Mouse (Mus musculus) olfactory bulb, adult 2 months (tissue): Measurements from ENCODE around the gene Mief1. TPM values are rescaled to one million over a fixed set of nuclear protein-coding genes. Genes with fewer than 3 reads are reported as not detected.

ENCODE experiments used
- H3K27ac ChIP-seq: fragments of 200-500 bp; 2 replicates; pipeline ENCODE4 v1.5.1; 2012; ENCODE audit warnings: low read depth, low read length; ENCODE audit not compliant: insufficient read depth
- H3K4me1 ChIP-seq: fragments of 200-500 bp; 2 replicates; pipeline ENCODE4 v1.6.1; 2012; ENCODE audit warnings: low read length; ENCODE audit not compliant: control insufficient read depth, insufficient read depth
- H3K4me3 ChIP-seq: fragments of 200-500 bp; 2 replicates; pipeline ENCODE4 v1.5.1; 2012; ENCODE audit warnings: mild to moderate bottlenecking, low read depth, low read length, moderate library complexity; ENCODE audit not compliant: insufficient read depth
- CTCF ChIP-seq: fragments of 200-500 bp; IDR thresholded peaks from 2 replicates; pipeline ENCODE4 v1.5.1; 2012; ENCODE audit warnings: low read depth, mild to moderate bottlenecking, low read length, moderate library complexity; ENCODE audit not compliant: insufficient read depth
- POLR2A ChIP-seq: fragments of 200-500 bp; IDR thresholded peaks from 2 replicates; pipeline ENCODE4 v1.6.1; 2012; ENCODE audit warnings: mild to moderate bottlenecking, low read depth, low read length, moderate library complexity; ENCODE audit not compliant: insufficient read depth
- WGBS: fragments of 180-500 bp; shearing (Covaris S2); methylation state at CpG from one replicate; pipeline ENCODE4 v1.1.7; 2018; 5-methylcytosine and 5-hydroxymethylcytosine counted together
- polyA plus RNA-seq: library from polyadenylated mRNA; stranded (reverse); fragments of >200 nt; gene quantifications from 2 replicates; pipeline ENCODE4 v1.2.4, GENCODE M21; 2012; ENCODE audit warnings: low replicate concordance; ENCODE audit not compliant: missing spikeins, insufficient read depth, insufficient read length

Gene Mief1
- polyA plus RNA-seq, 1 experiment = not detected

DNA sequence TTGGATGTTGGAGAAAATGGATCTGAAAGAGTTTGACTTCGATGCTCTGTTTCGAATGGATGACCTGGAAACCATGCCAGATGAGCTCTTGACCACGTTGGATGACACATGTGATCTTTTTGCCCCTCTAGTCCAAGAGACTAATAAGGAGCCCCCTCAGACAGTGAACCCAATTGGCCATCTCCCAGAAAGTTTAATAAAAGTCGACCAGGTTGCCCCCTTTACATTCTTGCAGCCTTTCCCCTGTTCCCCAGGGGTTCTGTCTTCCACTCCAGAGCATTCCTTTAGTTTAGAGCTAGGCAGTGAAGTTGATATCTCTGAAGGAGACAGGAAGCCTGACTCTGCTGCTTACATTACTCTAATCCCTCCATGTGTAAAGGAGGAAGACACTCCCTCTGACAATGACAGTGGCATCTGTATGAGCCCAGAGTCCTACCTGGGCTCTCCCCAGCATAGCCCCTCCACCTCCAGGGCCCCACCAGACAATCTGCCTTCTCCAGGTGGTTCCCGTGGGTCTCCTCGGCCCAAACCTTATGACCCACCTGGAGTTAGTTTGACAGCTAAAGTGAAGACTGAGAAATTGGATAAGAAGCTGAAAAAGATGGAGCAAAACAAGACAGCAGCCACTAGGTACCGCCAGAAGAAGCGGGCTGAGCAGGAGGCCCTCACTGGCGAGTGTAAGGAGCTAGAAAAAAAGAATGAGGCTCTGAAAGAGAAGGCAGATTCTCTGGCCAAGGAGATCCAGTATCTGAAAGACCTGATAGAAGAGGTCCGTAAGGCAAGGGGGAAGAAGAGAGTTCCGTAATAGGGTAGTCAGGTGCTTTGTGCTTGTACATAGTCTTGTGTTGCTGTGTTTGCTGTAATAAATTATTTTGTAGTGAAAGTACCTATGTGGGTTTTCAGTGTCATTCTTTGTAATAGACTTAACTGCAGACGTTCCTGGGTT is 23.1 kb downstream of the Mief1 start:
- TF ChIP-seq CTCF (no peak), POLR2A (no peak)
- Histone ChIP-seq H3K4me3 (peak overlapping the region; percentile 90), H3K27ac (no peak overlapping the region)

DNA sequence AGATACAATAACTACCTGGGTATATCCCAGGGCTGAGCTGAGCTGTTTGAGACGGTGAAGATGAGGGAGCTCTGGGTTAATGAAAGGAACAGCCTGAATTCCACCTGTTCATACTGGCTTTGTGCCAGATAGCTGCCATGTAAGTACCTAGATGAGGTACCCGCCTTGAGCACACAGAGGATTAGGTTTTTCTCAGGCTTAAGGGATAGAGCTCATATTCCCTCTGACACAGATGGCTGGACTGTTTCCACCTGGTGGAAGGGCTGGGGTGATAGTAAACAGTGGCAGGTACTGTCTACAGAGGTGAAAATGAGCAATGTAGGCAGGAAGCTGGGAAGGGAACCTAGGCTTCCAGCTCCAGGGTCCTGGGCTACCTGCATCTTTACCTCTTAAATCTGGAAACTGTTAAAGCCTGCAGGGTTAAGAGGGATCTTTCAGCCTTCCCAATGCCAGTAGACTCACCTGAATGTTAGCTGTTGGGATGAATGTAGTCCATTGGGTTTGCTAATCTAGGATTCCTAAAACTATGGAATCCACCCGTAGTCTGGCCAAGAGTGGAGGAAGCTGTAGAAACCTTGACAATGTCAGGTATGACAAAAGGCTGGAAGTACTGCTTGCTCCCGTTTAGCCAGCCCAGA is 23.9 kb downstream of the Mief1 start:
- H3K4me3 ChIP-seq = no peak overlapping the region
- H3K4me1 ChIP-seq = peaks cover 7% of the 10 kb centered on the region
- WGBS = 14% methylated on average over 4 of the region's 4 CpGs
- H3K27ac ChIP-seq = no peak overlapping the region
- no peak for TF ChIP-seq POLR2A
- TF ChIP-seq CTCF = no peak

More for the DNA sequence above, 23.1 kb downstream of the Mief1 start:
- 34% methylated on average over 12 of the region's 12 CpGs for WGBS
- peaks cover 7% of the 10 kb centered on the region for H3K4me1 ChIP-seq

DNA sequence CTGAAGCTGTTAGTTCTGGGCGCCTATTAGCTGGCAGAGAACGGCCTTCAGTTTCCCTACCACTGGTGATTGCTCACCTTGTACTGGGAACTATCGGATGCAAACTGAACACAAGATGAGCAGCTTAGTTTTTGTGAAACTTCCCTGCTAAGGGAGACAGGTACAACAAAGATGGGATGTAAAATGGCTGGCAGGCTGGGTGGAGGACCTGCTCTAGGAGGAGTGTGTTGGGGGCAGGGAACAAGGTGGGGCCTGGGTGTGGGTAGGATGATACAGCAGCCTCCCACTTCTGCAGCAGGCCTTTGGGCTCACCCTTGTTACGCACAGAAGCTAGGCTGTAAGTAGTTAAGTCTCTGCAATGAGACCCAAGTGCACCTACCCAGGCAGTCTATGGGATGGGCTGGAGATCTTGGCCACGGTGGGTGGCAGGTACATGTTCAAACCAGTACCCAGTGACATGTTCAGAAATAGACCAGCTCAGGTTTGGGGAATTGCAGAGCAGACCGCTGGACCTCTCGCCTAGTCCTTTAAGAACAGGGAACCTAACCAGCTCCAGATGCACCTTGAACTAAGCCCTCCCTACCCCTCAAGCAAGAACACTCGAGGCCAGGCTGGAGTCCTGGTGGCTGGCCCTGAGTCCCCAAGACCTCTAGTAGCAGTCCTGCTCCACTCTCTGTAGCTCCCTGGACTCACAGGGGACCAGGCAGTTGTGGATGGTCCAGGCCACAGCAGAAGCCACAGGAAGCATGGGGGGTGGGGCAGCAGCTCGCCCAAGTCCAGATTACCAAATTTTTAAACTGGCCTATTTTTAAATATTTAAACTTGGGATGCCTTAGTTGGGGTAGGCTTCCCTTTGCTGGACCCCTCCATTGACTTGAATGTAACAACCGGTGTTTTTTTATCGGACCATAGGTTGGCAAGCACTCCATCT is 24.7 kb downstream of the Mief1 start:
- peaks cover 13% of the 10 kb centered on the region for H3K4me1 ChIP-seq
- no peak for TF ChIP-seq POLR2A
- TF ChIP-seq CTCF = no peak
- WGBS = 49% methylated on average over 11 of the region's 11 CpGs
- H3K27ac ChIP-seq = no peak overlapping the region
- H3K4me3 ChIP-seq = no peak overlapping the region

DNA sequence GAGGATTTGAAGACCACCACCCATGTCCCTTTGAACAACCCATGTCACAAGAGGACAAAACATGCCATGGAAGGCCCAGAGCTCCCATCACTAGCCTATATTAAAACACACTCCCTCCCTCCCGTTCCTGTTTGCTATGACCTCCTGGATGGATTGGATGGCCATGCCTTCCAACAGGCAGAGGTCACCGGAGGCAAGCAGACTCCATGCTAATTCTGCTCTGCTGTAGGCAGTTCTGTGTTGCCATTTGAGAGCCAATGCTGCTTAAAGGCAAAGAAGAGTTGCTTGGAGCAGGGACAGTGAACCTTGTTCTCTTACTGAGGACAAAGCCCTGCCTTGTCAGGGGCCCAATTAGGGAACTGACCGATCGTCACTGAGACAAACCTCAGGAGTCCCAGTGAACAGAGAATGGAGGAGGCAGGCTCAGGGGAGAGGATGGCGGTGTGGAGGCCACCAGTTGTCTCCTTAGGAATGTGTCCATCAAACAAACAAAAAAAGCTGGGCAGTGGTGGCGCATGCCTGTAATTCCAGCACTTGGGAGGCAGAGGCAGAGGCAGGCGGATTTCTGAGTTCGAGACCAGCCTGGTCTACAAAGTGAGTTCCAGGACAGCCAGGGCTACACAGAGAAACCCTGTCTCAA is 25.7 kb downstream of the Mief1 start:
- Histone ChIP-seq H3K4me3 (no peak overlapping the region), H3K27ac (no peak overlapping the region), H3K4me1 (peaks cover 13% of the 10 kb centered on the region)
- WGBS = 65% methylated on average over 8 of the region's 8 CpGs
- TF ChIP-seq CTCF (no peak), POLR2A (no peak)

DNA sequence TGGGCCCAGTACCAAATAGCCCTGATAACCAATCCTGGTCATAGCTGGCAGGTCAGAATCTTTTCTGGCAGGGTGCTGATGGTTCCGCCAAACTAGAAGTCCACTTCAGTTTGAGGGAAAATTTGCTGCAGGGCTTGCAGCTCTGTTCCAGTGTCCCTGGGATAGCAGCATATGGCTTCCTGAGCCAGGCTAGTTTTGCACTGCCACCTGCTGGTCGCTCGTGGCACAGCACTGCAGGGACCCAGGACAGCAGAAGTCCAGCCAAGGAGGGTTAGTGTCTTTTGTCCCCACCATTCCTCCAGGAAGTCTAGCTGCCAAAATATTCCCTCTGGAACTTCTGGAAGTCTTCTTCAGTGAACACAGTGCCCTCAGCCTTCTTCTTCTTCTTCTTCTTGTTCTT is 26.9 kb downstream of the Mief1 start:
- Histone ChIP-seq H3K4me1 (peaks cover 13% of the 10 kb centered on the region), H3K27ac (no peak overlapping the region), H3K4me3 (no peak overlapping the region)
- WGBS = 5% methylated on average over 3 of the region's 3 CpGs
- TF ChIP-seq CTCF (peak; percentile 83), POLR2A (no peak)

DNA sequence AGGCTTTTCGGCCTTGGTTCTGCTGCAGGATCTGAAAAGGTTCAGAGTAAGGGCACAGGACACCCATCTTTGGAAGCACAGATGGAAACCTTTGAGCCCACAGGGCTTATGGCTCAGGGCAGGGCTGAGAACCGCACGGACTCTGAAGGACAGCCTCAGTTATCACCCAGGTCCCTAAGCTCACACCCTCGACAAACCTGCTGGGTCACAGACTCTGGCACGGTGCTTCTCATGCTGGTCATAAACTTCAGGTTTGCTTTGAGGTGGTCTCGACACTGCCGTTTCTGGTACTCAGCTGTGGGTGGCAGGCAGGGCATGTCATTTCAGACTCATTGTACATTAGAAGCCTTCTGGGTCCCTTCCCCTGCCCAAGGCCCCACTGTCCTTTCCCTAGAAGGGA is 27.3 kb downstream of the Mief1 start:
- TF ChIP-seq CTCF (no peak), POLR2A (no peak)
- Histone ChIP-seq H3K4me3 (no peak overlapping the region), H3K4me1 (peaks cover 13% of the 10 kb centered on the region), H3K27ac (no peak overlapping the region)
- 81% methylated on average over 7 of the region's 7 CpGs for WGBS

DNA sequence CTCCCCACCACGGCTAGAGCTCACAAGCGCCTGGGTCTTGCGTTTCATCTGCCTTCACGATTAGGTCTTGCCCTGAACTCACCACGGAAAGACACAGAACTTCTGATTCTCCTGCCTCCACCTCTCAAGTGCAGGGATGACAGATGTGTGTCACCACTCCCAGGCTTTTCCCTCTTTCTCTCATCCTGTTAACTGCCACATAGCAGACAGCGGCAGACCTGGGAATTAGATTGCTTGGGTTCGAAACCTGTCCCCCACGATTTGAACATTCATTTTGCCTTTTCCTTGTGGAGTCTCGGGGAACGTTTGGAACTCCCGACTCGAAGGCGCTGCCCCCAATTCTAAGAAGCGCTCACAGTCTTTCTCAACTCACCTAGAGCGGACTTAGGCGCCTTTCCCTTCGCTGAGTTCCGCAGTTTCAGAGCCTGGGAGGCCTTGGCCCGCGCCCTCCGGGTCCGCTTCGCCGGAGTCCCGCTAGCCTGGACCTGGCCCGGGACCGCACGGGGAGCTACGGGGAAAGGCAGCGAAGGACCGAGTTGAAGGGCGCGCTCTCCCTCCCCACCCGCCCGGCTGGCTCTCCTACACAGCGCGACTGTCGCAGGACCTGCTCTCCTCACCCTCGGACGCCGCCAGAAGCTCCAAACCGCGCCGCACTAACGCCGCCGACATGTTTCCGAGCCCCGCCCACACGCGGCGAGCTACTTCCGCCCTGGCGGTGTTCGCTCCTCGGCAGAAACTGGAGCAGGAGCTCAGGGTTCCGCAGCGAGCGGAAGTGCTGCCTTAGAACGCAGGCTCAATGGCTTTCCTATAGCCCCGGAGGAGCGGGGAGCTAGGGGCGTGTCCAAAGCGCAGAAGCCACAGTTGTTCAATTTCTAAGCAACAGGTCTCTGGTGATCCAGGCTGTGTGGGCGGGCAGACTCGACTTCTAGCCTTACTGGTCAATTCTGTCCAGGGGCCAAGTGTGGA is 30.1 kb downstream of the Mief1 start, which contains the start of gene Rps19bp1:
Rps19bp1 (minus strand) TSS at position 706 of the 966 bp plus-strand sequence.
- H3K4me3 ChIP-seq = peak within 1 kb of the TSS; percentile 91
- peak within 1 kb of the TSS; percentile 6; the same call in 1 of the 2 replicates for H3K27ac ChIP-seq
- peak; percentile 70 for TF ChIP-seq POLR2A
- no peak for TF ChIP-seq CTCF
- under 1% methylated on average over 66 of the region's 66 CpGs for WGBS
- H3K4me1 ChIP-seq = peaks cover 8% of the 10 kb centered on the region

DNA sequence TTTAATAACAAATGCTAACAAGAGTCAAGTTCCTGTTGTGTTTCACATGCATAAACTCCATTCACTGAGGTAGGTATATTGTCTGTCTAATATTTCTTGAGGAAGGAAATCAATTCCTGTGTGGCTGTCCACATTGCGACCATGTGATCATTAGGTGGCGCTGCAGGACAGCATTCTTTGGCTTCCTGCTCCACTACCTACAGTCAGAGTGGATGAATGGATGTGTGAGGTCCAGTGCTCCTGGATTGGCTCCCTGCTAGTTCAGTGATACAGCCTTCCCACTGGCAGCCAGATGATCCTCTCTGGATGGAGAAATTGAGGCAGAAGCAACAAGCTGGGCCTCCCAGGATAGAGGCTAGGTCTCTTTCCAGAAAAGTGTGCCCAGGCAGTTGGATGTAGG is 32.5 kb downstream of the Mief1 start:
- no peak overlapping the region for H3K4me3 ChIP-seq
- WGBS = 0% methylated on average over 2 of the region's 2 CpGs
- no peak overlapping the region for H3K27ac ChIP-seq
- no peak for TF ChIP-seq POLR2A
- TF ChIP-seq CTCF = 0 out of 2 replicates have a peak, but pooled peaks have one; percentile 7
- H3K4me1 ChIP-seq = peaks cover 8% of the 10 kb centered on the region
